Mouse (Mus musculus) lung, postnatal 0 days (tissue): Measurements from ENCODE around the gene Polk. TPM values are rescaled to one million over a fixed set of nuclear protein-coding genes. Genes with fewer than 3 reads are reported as not detected.

Experiments
- ATAC-seq: fragments of 200-750 bp; cut with Nextera tagmentation; 2 replicates; pipeline ENCODE4 v1.8.0; 2017; ENCODE audit warnings: moderate library complexity
- DNase-seq: peaks from one replicate; pipeline ENCODE4 v3.0.0-alpha.2; 2016; ENCODE audit warnings: low spot score
- H3K27ac ChIP-seq: fragments of 300-500 bp; sonication (generic); 2 replicates; pipeline ENCODE4 v1.5.1; 2014; ENCODE audit warnings: antibody characterized with exemption, mild to moderate bottlenecking, low read length, mixed read lengths
- H3K27me3 ChIP-seq: fragments of 300-500 bp; sonication (generic); replicated peaks from 2 replicates; pipeline ENCODE4 v1.6.1; 2014; ENCODE audit warnings: low read length, mixed read lengths; ENCODE audit not compliant: insufficient read depth
- H3K36me3 ChIP-seq: fragments of 300-500 bp; sonication (generic); 2 replicates; pipeline ENCODE4 v1.6.1; 2014; ENCODE audit warnings: low read length, mixed read lengths; ENCODE audit not compliant: insufficient read depth
- H3K4me1 ChIP-seq: fragments of 300-500 bp; sonication (generic); 2 replicates; pipeline ENCODE4 v1.6.1; 2014; ENCODE audit warnings: antibody characterized with exemption, low read depth, low read length, mixed read lengths; ENCODE audit not compliant: insufficient read depth
- H3K4me2 ChIP-seq: fragments of 300-500 bp; sonication (generic); replicated peaks from 2 replicates; pipeline ENCODE4 v1.6.1; 2014; ENCODE audit warnings: low read depth, mild to moderate bottlenecking, low read length, moderate library complexity, mixed read lengths
- H3K4me3 ChIP-seq: fragments of 300-500 bp; sonication (generic); 2 replicates; pipeline ENCODE4 v1.5.1; 2014; ENCODE audit warnings: low read depth, low read length
- H3K9ac ChIP-seq: fragments of 300-500 bp; sonication (generic); replicated peaks from 2 replicates; pipeline ENCODE4 v1.6.1; 2014; ENCODE audit warnings: low read depth, mild to moderate bottlenecking
- H3K9me3 ChIP-seq: fragments of 300-500 bp; sonication (generic); 2 replicates; pipeline ENCODE4 v1.6.1; 2016; ENCODE audit warnings: low read length, mixed read lengths
- CTCF ChIP-seq: IDR thresholded peaks from 2 replicates; pipeline ENCODE4 v1.5.1; 2016; ENCODE audit warnings: antibody characterized with exemption, mild to moderate bottlenecking
- EP300 ChIP-seq: IDR thresholded peaks from 2 replicates; pipeline ENCODE4 v1.6.1; 2016; ENCODE audit warnings: antibody characterized with exemption, mild to moderate bottlenecking, control low read depth
- WGBS: fragments of 180-500 bp; shearing (Covaris S2); extraction: QIAGEN DNeasy Blood & Tissue Kit; methylation state at CpG from one replicate; pipeline ENCODE4 v1.1.7; 2014; 5-methylcytosine and 5-hydroxymethylcytosine counted together
- polyA plus RNA-seq: library from polyadenylated mRNA; unstranded; fragments of >200 nt; fragmentation: Nextera tagmentation; extraction: Ambion mirVana; gene quantifications from 2 replicates; pipeline ENCODE4 v1.2.1, GENCODE M21; 2015

The Polk gene
- polyA plus RNA-seq, 1 experiment from 2014 or later = 4.6 TPM

DNA sequence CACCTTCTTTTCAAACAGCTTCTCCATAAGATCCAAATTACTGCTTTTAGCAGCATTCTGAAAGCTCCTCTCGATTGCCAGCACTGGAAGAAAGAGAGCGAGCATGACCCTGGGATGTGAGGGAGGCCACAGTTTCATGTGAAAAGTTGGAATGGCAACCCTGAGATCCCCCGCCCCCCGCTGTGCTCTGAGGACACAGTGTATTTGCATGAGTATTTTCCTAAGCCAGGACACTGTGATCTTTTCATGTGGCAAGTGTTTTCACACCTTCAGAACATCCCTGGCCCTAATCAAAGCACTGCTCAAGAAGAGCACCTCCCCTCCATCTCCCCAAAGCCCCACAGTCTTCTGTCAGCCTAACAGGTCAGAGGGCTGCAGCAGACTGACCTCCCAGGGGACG is 77.1 kb downstream of the Polk start:
- no peak for ATAC-seq
- Histone ChIP-seq H3K36me3 (no peaks in the 10 kb centered on the region), H3K4me2 (no peak overlapping the region), H3K27ac (no peak overlapping the region), H3K9me3 (no peaks in the 10 kb centered on the region), H3K4me3 (no peak overlapping the region), H3K9ac (no peak overlapping the region), H3K27me3 (no peaks in the 10 kb centered on the region), H3K4me1 (no peaks in the 10 kb centered on the region)
- no peak for DNase-seq
- WGBS = 67% methylated on average over 5 of the region's 5 CpGs
- TF ChIP-seq EP300 = no peak
- no peak for TF ChIP-seq CTCF

DNA sequence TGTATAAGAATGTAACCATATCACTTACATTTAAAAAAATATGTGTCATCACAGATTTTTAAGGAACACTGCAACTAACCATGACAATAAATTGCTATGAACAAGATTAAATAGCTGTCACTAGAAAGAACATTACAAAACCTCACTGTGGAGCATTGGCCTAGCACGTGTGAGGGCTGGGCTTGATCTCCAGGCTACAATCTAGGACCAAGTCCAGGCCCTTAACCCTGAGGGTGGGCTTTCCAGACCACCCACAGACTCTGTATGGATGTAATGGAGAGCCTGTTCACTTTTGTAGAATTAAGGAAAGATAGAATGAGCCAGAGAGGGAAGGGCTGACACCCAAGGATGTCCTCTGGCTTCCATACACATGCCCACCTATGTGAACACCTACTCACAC is 79.7 kb downstream of the Polk start:
- ATAC-seq (no peak), DNase-seq (peak; percentile 7)
- TF ChIP-seq EP300 (no peak), CTCF (no peak)
- WGBS = 38% methylated on average over 1 of the region's 1 CpGs
- H3K27ac ChIP-seq = no peak overlapping the region
- no peaks in the 10 kb centered on the region for H3K27me3 ChIP-seq
- H3K4me3 ChIP-seq = no peak overlapping the region
- H3K36me3 ChIP-seq = no peaks in the 10 kb centered on the region
- H3K4me2 ChIP-seq = no peak overlapping the region
- no peak overlapping the region for H3K9ac ChIP-seq
- H3K9me3 ChIP-seq = no peaks in the 10 kb centered on the region
- H3K4me1 ChIP-seq = no peaks in the 10 kb centered on the region

DNA sequence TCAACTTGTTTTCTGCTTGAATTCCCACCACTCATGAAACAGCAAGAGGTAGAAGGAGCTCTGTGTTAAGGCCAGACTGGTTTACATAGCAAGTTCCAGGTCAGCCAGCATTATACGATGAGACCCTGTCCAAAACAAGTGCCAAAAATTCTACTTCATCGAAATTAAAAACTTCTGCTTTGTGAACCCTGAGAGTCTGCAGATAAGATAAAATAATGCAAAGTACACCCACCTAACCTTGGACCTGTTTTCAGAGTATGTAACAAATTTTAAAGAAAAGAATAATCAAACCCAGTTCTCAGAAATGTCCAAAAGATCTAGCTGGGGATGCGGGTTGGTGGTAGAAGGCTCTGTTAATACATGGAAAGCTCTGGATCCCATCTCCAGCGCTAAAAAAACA is 83.8 kb downstream of the Polk start:
- no peak overlapping the region for H3K9ac ChIP-seq
- H3K4me1 ChIP-seq = no peaks in the 10 kb centered on the region
- no peak overlapping the region for H3K27ac ChIP-seq
- WGBS = 80% methylated on average over 4 of the region's 4 CpGs
- no peak overlapping the region for H3K4me2 ChIP-seq
- no peaks in the 10 kb centered on the region for H3K27me3 ChIP-seq
- H3K36me3 ChIP-seq = no peaks in the 10 kb centered on the region
- no peak for ATAC-seq
- DNase-seq = no peak
- no peaks in the 10 kb centered on the region for H3K9me3 ChIP-seq
- no peak overlapping the region for H3K4me3 ChIP-seq
- TF ChIP-seq CTCF (no peak), EP300 (no peak)

DNA sequence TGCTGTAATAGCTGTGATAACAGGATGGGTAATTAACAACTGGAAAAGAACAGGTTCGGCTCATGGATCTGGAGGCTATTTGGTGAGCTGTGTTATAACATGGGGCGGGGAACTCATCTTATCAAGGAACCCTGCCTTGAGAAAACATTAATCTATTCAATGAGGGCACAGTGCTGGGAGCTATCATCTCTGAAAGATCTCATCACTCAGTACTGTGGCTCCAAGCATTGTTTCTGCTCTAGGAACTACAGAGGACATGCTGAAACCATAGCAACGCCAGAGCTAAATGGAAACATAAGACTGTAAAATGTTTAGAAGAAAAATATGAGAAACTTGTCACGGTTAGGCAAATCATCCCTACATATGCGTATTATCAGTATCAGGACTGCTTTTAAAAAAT is 84.4 kb downstream of the Polk start:
- 79% methylated on average over 5 of the region's 5 CpGs for WGBS
- H3K27me3 ChIP-seq = no peaks in the 10 kb centered on the region
- TF ChIP-seq EP300 = no peak
- H3K36me3 ChIP-seq = no peaks in the 10 kb centered on the region
- H3K9ac ChIP-seq = no peak overlapping the region
- no peak overlapping the region for H3K4me2 ChIP-seq
- no peaks in the 10 kb centered on the region for H3K9me3 ChIP-seq
- DNase-seq = no peak
- H3K27ac ChIP-seq = no peak overlapping the region
- H3K4me1 ChIP-seq = no peaks in the 10 kb centered on the region
- H3K4me3 ChIP-seq = no peak overlapping the region
- no peak for ATAC-seq

DNA sequence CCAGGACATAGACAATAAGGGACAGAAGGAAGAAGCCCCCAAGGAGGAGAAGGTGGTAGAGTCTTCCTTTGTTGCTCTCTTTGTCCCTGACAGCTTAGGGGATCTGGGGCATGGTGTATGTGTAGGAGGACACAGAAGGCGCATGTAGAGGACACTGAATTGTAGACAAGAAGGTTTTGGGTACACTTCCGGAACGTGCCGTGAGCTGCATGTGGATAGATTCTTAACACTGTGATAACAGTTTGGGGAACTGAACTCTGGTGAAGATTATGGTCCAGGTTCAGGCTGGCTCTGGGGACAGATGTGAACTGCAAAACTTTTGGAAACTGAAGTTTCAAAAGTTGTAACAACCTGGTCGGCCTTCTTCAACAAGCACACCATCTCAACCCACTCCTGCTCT is 84.8 kb downstream of the Polk start:
- TF ChIP-seq CTCF (no peak), EP300 (no peak)
- H3K4me1 ChIP-seq = no peaks in the 10 kb centered on the region
- no peak for DNase-seq
- WGBS = 96% methylated on average over 5 of the region's 5 CpGs
- H3K4me2 ChIP-seq = no peak overlapping the region
- H3K9ac ChIP-seq = no peak overlapping the region
- no peak overlapping the region for H3K27ac ChIP-seq
- no peak overlapping the region for H3K4me3 ChIP-seq
- no peak for ATAC-seq
- no peaks in the 10 kb centered on the region for H3K36me3 ChIP-seq
- H3K27me3 ChIP-seq = no peaks in the 10 kb centered on the region
- no peaks in the 10 kb centered on the region for H3K9me3 ChIP-seq

DNA sequence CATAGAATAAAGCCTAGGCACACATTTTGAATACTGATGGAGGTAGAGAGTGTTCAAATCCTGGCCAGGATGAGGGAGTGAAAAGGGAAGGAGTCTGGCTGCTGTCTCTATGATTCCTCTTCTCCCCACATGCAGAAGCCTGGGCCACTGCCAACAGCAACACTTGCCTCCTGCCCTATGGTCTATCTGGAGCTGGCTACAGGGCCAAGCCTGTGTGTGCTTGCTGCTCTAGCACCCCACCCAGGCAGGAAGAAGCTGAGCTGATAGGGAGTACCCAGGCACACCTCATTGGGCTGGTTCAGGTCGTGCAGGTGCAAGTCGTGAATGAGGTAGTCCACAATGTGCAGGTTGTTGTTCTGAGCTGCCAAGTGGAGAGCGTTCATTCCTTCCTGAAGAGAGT is 88.1 kb downstream of the Polk start:
- Histone ChIP-seq H3K9me3 (no peaks in the 10 kb centered on the region), H3K27ac (no peak overlapping the region), H3K27me3 (no peaks in the 10 kb centered on the region), H3K36me3 (no peaks in the 10 kb centered on the region), H3K4me1 (no peaks in the 10 kb centered on the region), H3K9ac (no peak overlapping the region), H3K4me3 (no peak overlapping the region), H3K4me2 (no peak overlapping the region)
- ATAC-seq (peak; percentile 44; the same call in 1 of the 2 replicates), DNase-seq (peak; percentile 29)
- 61% methylated on average over 3 of the region's 3 CpGs for WGBS
- TF ChIP-seq CTCF (no peak), EP300 (no peak)

DNA sequence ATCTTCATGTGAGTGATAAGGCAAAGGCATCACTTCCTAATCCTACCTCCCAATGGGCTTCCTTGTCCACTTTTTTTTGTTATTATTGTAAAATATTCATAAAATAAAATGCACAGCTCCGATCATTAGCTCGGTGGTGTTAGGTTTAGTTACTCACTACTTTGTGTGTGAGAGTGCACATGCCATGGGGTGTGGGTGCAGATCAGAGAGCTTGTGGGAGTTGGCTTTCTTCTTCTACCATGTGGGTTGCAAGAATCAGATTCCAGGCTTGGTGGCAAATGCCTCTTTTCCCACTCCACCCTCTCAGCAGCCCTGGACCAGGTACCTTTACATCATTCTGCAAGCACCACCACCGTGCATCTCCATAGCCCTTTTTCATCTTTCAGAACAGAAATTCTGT is 89.8 kb downstream of the Polk start:
- no peak for DNase-seq
- Histone ChIP-seq H3K4me3 (no peak overlapping the region), H3K9me3 (no peaks in the 10 kb centered on the region), H3K36me3 (no peaks in the 10 kb centered on the region), H3K27me3 (no peaks in the 10 kb centered on the region), H3K27ac (no peak overlapping the region), H3K4me2 (no peak overlapping the region), H3K9ac (no peak overlapping the region), H3K4me1 (no peaks in the 10 kb centered on the region)
- TF ChIP-seq CTCF = no peak
- no peak for ATAC-seq
- WGBS = 96% methylated on average over 3 of the region's 3 CpGs
